Mouse (Mus musculus) small intestine, adult 2 months (tissue): ENCODE measurements around the gene Ctla4. TPM values are rescaled to one million over a fixed set of nuclear protein-coding genes. Genes with fewer than 3 reads are reported as not detected.
A peak's percentile ranks its signal among the peaks of the same experiment; 100 is the strongest.

Experiments
- H3K27ac ChIP-seq: fragments of 200-500 bp; 2 replicates; pipeline ENCODE4 v1.5.1; 2012; ENCODE audit warnings: low read depth, low read length, control low read depth, inconsistent platforms; ENCODE audit not compliant: insufficient read depth
- H3K27me3 ChIP-seq: fragments of 200-500 bp; 2 replicates; pipeline ENCODE4 v1.6.1; 2012; ENCODE audit warnings: mild to moderate bottlenecking, moderate library complexity, low read length, inconsistent platforms; ENCODE audit not compliant: control insufficient read depth, insufficient read depth
- H3K36me3 ChIP-seq: fragments of 200-500 bp; 2 replicates; pipeline ENCODE4 v1.6.1; 2012; ENCODE audit warnings: mild to moderate bottlenecking, low read length, control low read depth, inconsistent platforms; ENCODE audit not compliant: control insufficient read depth, insufficient read depth
- H3K4me1 ChIP-seq: fragments of 200-500 bp; 2 replicates; pipeline ENCODE4 v1.6.1; 2012; ENCODE audit warnings: low read length, inconsistent platforms, mixed read lengths; ENCODE audit not compliant: control insufficient read depth, insufficient read depth, insufficient read length
- H3K4me3 ChIP-seq: fragments of 200-500 bp; 2 replicates; pipeline ENCODE4 v1.5.1; 2012; ENCODE audit warnings: low read depth, mild to moderate bottlenecking, control low read depth, inconsistent platforms, low read length, moderate library complexity
- CTCF ChIP-seq: fragments of 200-500 bp; IDR thresholded peaks from 2 replicates; pipeline ENCODE4 v1.5.1; 2012; ENCODE audit warnings: low read depth, mild to moderate bottlenecking, control low read depth, inconsistent platforms, low read length, moderate library complexity, mixed read lengths; ENCODE audit not compliant: insufficient replicate concordance, insufficient read length; ENCODE audit errors: extremely low read depth
- POLR2A ChIP-seq: fragments of 200-500 bp; IDR thresholded peaks from 2 replicates; pipeline ENCODE4 v1.6.1; 2012; ENCODE audit warnings: low read depth, mild to moderate bottlenecking, control low read depth, inconsistent platforms, low read length, moderate library complexity
- WGBS: fragments of 180-500 bp; shearing (Covaris S2); methylation state at CpG from one replicate; pipeline ENCODE4 v1.1.7; 2018; 5-methylcytosine and 5-hydroxymethylcytosine counted together
- polyA plus RNA-seq: library from polyadenylated mRNA; depleted of rRNA; stranded (reverse); fragments of >200 nt; gene quantifications from 2 replicates; pipeline ENCODE4 v1.2.3, GENCODE M21; 2012

Gene Ctla4
- polyA plus RNA-seq, 1 experiment, result 0.30 TPM

- H3K4me1 ChIP-seq, result peaks cover 6% of the 10 kb centered on the region
- H3K27me3 ChIP-seq, result no peaks in the 10 kb centered on the region
- H3K36me3 ChIP-seq, result no peaks in the 10 kb centered on the region
- H3K4me3 ChIP-seq, result no peak overlapping the region
- 0 out of 2 replicates have a peak overlapping the region, but pooled peaks have one; percentile 40 for H3K27ac ChIP-seq
- TF ChIP-seq CTCF, result no peak
- TF ChIP-seq POLR2A, result no peak
- WGBS, result 80% methylated on average over 3 of the region's 3 CpGs
Observed at GRCm38 (mm10) chr1:60940023-60940422, 53.2 kb downstream of the Ctla4 start.

- WGBS, result 88% methylated on average over 1 of the region's 1 CpGs
- no peaks in the 10 kb centered on the region for H3K27me3 ChIP-seq
- TF ChIP-seq CTCF, result no peak
- TF ChIP-seq POLR2A, result no peak
- H3K4me3 ChIP-seq, result no peak overlapping the region
- H3K27ac ChIP-seq, result peak overlapping the region; percentile 40; the same call in 1 of the 2 replicates
- peaks cover 6% of the 10 kb centered on the region for H3K4me1 ChIP-seq
- no peaks in the 10 kb centered on the region for H3K36me3 ChIP-seq
Observed at GRCm38 (mm10) chr1:60940620-60941019, 53.8 kb downstream of the Ctla4 start.

- Histone ChIP-seq H3K27ac (peak overlapping the region; percentile 40; the same call in 1 of the 2 replicates), H3K27me3 (no peaks in the 10 kb centered on the region), H3K36me3 (no peaks in the 10 kb centered on the region), H3K4me1 (peaks cover 6% of the 10 kb centered on the region), H3K4me3 (no peak overlapping the region)
- TF ChIP-seq POLR2A, result no peak
- no peak for TF ChIP-seq CTCF
- WGBS, result 76% methylated on average over 5 of the region's 5 CpGs
Observed at GRCm38 (mm10) chr1:60941056-60942048, 54.6 kb downstream of the Ctla4 start.

- Histone ChIP-seq H3K4me1 (peaks cover 6% of the 10 kb centered on the region), H3K27ac (no peak overlapping the region), H3K36me3 (no peaks in the 10 kb centered on the region), H3K27me3 (no peaks in the 10 kb centered on the region), H3K4me3 (no peak overlapping the region)
- TF ChIP-seq CTCF (no peak), POLR2A (no peak)
- WGBS, result 82% methylated on average over 2 of the region's 2 CpGs
Observed at GRCm38 (mm10) chr1:60942921-60943320, 56.1 kb downstream of the Ctla4 start.

- no peak for TF ChIP-seq POLR2A
- TF ChIP-seq CTCF, result no peak
- 90% methylated on average over 8 of the region's 8 CpGs for WGBS
- Histone ChIP-seq H3K36me3 (no peaks in the 10 kb centered on the region), H3K27ac (no peak overlapping the region), H3K4me3 (no peak overlapping the region), H3K27me3 (no peaks in the 10 kb centered on the region), H3K4me1 (peaks cover 6% of the 10 kb centered on the region)
Observed at GRCm38 (mm10) chr1:60945633-60946401, 59.0 kb downstream of the Ctla4 start.

- TF ChIP-seq CTCF, result no peak
- no peak for TF ChIP-seq POLR2A
- Histone ChIP-seq H3K4me1 (peaks cover 2% of the 10 kb centered on the region; the same call in 1 of the 2 replicates), H3K27ac (no peak overlapping the region), H3K4me3 (no peak overlapping the region), H3K27me3 (no peaks in the 10 kb centered on the region), H3K36me3 (no peaks in the 10 kb centered on the region)
- 63% methylated on average over 6 of the region's 6 CpGs for WGBS
Observed at GRCm38 (mm10) chr1:60948112-60948511, 61.3 kb downstream of the Ctla4 start.
